Mouse (Mus musculus) small intestine, adult 2 months (tissue): ENCODE measurements around the gene Mpi.

Source experiments
- CTCF ChIP-seq: fragments of 200-500 bp; IDR thresholded peaks from 2 replicates; pipeline ENCODE4 v1.5.1; 2012; ENCODE audit warnings: low read depth, mild to moderate bottlenecking, control low read depth, inconsistent platforms, low read length, moderate library complexity, mixed read lengths; ENCODE audit not compliant: insufficient replicate concordance, insufficient read length; ENCODE audit errors: extremely low read depth
- POLR2A ChIP-seq: fragments of 200-500 bp; IDR thresholded peaks from 2 replicates; pipeline ENCODE4 v1.6.1; 2012; ENCODE audit warnings: low read depth, mild to moderate bottlenecking, control low read depth, inconsistent platforms, low read length, moderate library complexity

GRCm38 (mm10) chr9:57594174-57594509 lies 41.6 kb upstream of the Mpi start:
- TF ChIP-seq POLR2A (no peak), CTCF (no peak)
